Mouse (Mus musculus): ENCODE measurements around the gene Nrd1. TPM values are rescaled to one million over a fixed set of nuclear protein-coding genes. Genes with fewer than 3 reads are reported as not detected.

The Nrd1 gene
- polyA plus RNA-seq (2012; rRNA removed) (31.8 and 40.4 TPM in 2 replicates), polyA plus RNA-seq (2014; fragmentation: Nextera tagmentation; extraction: Ambion mirVana) (23.0 and 23.6 TPM in 2 replicates)

DNA sequence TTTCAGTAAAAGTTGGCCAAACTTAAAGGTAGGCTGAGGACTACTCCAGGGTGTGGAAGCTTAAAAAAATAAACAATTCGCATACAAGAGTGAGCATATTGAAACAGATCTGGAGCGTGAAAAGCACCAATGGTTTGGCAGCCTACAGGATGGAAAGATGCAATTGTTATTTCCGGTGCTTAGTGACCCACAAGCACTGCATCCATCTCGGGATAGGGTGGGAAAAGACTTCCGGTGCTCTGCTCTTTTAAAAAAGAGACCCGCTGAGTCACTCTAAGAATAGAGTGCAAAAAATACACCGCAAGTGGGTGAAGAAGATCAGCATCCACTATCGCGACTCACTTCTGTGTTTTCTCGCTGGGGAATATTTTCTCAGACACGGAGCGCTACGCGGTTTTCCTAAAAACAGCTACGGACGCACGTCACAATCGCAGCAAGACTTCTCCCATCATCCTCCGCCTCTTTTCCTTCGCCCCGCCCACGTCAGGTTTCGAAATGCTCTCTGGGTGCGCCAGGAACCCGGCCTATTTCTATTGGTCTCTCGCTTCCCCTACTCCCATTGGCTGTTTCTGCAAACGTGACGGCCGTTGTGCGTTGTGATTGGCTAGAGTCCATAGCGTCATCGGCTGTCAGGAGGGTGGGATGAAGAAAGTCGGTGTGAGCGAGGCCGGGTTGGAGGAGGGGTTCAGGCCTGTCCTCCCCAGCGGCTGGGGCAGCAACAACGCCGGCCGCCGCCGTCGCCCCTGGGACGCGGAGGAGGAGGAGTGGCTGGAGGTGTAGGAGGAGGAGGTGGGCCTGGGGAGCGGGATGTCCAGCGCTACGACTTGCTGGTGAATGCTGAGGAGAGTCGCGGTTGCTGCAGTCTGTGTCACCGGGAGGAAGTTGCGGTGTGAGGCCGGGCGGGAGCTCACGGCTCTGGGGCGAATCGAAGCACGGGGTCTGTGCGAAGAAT, at the start of gene Nrd1:
Nrd1 (plus strand) TSS at position 657 of the 952 bp plus-strand sequence.
- Histone ChIP-seq H3K4me1 (replicated peaks; ENCODE audit: control insufficient read depth in 2 of 2, insufficient read depth in 2 of 2, low read length in 1 of 2) (peaks cover 8 to 17% of the 10 kb centered on the region in 2 experiments), H3K4me2 (ENCODE audit: low read depth) (peak within 1 kb of the TSS; percentile 90), H3K9me3 (ENCODE audit: control insufficient read depth, low read length) (no peaks in the 10 kb centered on the region), H3K4me3 (ENCODE audit: insufficient read depth in 1 of 2, low read depth in 2 of 2, low read length in 2 of 2) (peak within 1 kb of the TSS; percentile 82 to 97), H3K36me3 (replicated peaks; ENCODE audit: control insufficient read depth, insufficient read depth, low read depth) (no peaks in the 10 kb centered on the region; the same call in 1 of the 2 replicates), H3K9ac (replicated peaks) (peak within 1 kb of the TSS; percentile 86), H3K27ac (peak within 1 kb of the TSS; percentile 78), H3K27me3 (ENCODE audit: control insufficient read depth, insufficient read depth, low read length) (no peaks in the 10 kb centered on the region)
- ATAC-seq (ENCODE audit: insufficient read depth), result peak; percentile 99
- DNase-seq (ENCODE audit: low read depth in 3 of 3, low spot score in 3 of 3), result peak; percentile 100
- no peak for TF ChIP-seq CTCF (IDR thresholded peaks at IDR 0.05; ENCODE audit: low read depth)
- TF ChIP-seq EP300 (IDR thresholded peaks at IDR 0.05; ENCODE audit: low read depth), result no peak
- under 1% methylated on average over 58 of the region's 58 CpGs for WGBS (ENCODE audit: insufficient replicate concordance)

- no peaks in the 10 kb centered on the region for H3K9me3 ChIP-seq (ENCODE audit: control insufficient read depth, low read length)
Measured at GRCm38 (mm10) chr4:108951663-108952062, 48.8 kb upstream of the Nrd1 start.

DNA sequence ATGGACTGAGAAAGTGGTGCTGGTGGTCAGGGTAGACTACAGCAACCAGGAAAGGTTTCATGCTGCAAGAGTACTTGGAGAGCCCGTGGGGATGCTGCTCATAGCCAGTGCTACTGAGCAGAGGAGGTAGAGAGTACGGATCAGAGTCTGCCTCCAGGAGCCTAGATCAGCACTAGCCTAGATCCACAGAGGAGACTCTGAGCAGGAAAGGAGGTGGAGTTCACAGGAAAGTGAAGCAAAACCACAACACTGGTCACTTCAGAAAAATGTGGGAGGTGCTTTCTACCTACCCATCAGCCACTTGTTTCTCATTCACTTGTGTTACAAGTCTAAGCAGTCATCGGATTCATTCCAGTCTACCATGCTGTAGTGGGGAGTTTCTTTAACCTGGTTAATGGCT, 40.8 kb upstream of the Nrd1 start:
- H3K4me2 ChIP-seq (ENCODE audit: low read depth), result peak overlapping the region; percentile 68
- H3K4me1 ChIP-seq (replicated peaks; ENCODE audit: control insufficient read depth in 2 of 2, insufficient read depth in 2 of 2, low read length in 1 of 2), result peaks cover 25 to 33% of the 10 kb centered on the region in 2 experiments
- no peak for TF ChIP-seq EP300 (IDR thresholded peaks at IDR 0.05; ENCODE audit: low read depth)
- no peak for TF ChIP-seq CTCF (IDR thresholded peaks at IDR 0.05; ENCODE audit: low read depth)
- 75% methylated on average over 3 of the region's 3 CpGs for WGBS (ENCODE audit: insufficient replicate concordance)
- ATAC-seq (ENCODE audit: insufficient read depth) (no peak), DNase-seq (ENCODE audit: low read depth in 3 of 3, low spot score in 3 of 3) (peak in 1 of 3 experiments; percentile 26)
- H3K4me3 ChIP-seq (ENCODE audit: insufficient read depth in 1 of 2, low read depth in 2 of 2, low read length in 2 of 2), result no peak overlapping the region
- peak overlapping the region; percentile 81 for H3K27ac ChIP-seq
- no peak overlapping the region for H3K9ac ChIP-seq (replicated peaks)
- H3K9me3 ChIP-seq (ENCODE audit: control insufficient read depth, low read length), result no peaks in the 10 kb centered on the region
- H3K36me3 ChIP-seq (replicated peaks; ENCODE audit: control insufficient read depth, insufficient read depth, low read depth), result no peaks in the 10 kb centered on the region
- no peaks in the 10 kb centered on the region for H3K27me3 ChIP-seq (ENCODE audit: control insufficient read depth, insufficient read depth, low read length)

More at GRCm38 (mm10) chr4:108951663-108952062, 48.8 kb upstream of the Nrd1 start:
- Histone ChIP-seq H3K9ac (replicated peaks) (no peak overlapping the region), H3K36me3 (replicated peaks; ENCODE audit: control insufficient read depth, insufficient read depth, low read depth) (no peaks in the 10 kb centered on the region), H3K4me3 (ENCODE audit: insufficient read depth in 1 of 2, low read depth in 2 of 2, low read length in 2 of 2) (no peak overlapping the region), H3K4me1 (replicated peaks; ENCODE audit: control insufficient read depth in 2 of 2, insufficient read depth in 2 of 2, low read length in 1 of 2) (no peaks in the 10 kb centered on the region), H3K27me3 (ENCODE audit: control insufficient read depth, insufficient read depth, low read length) (no peaks in the 10 kb centered on the region), H3K4me2 (ENCODE audit: low read depth) (no peak overlapping the region), H3K27ac (no peak overlapping the region)
- no peak for DNase-seq (ENCODE audit: low read depth in 3 of 3, low spot score in 3 of 3)
- WGBS (ENCODE audit: insufficient replicate concordance), result 64% methylated on average over 4 of the region's 4 CpGs
- TF ChIP-seq EP300 (IDR thresholded peaks at IDR 0.05; ENCODE audit: low read depth), result no peak
- no peak for TF ChIP-seq CTCF (IDR thresholded peaks at IDR 0.05; ENCODE audit: low read depth)
- ATAC-seq (ENCODE audit: insufficient read depth), result no peak

- Histone ChIP-seq H3K36me3 (replicated peaks; ENCODE audit: control insufficient read depth, insufficient read depth, low read depth) (no peaks in the 10 kb centered on the region), H3K4me2 (ENCODE audit: low read depth) (peak overlapping the region; percentile 68), H3K27me3 (ENCODE audit: control insufficient read depth, insufficient read depth, low read length) (no peaks in the 10 kb centered on the region), H3K4me3 (ENCODE audit: insufficient read depth in 1 of 2, low read depth in 2 of 2, low read length in 2 of 2) (peak overlapping the region in 1 of 2 experiments; percentile 21; a peak in 2 of 4 replicates), H3K27ac (peak overlapping the region; percentile 81), H3K9me3 (ENCODE audit: control insufficient read depth, low read length) (no peaks in the 10 kb centered on the region), H3K4me1 (replicated peaks; ENCODE audit: control insufficient read depth in 2 of 2, insufficient read depth in 2 of 2, low read length in 1 of 2) (peaks cover 25 to 33% of the 10 kb centered on the region in 2 experiments), H3K9ac (replicated peaks) (0 out of 2 replicates have a peak overlapping the region, but pooled peaks have one; percentile 32)
- ATAC-seq (ENCODE audit: insufficient read depth) (peak; percentile 98), DNase-seq (ENCODE audit: low read depth in 3 of 3, low spot score in 3 of 3) (peak; percentile 71 to 79 (median 73))
- TF ChIP-seq CTCF (IDR thresholded peaks at IDR 0.05; ENCODE audit: low read depth) (no peak), EP300 (IDR thresholded peaks at IDR 0.05; ENCODE audit: low read depth) (peak; percentile 96)
- 19% methylated on average over 4 of the region's 4 CpGs for WGBS (ENCODE audit: insufficient replicate concordance)
Measured at GRCm38 (mm10) chr4:108960619-108961460, 39.6 kb upstream of the Nrd1 start.

All from liver, embryonic 14.5 days (tissue).